Mouse (Mus musculus) E14TG2a.4 (cell line): ENCODE results near the gene Nlgn2.

Source experiments
- CTCF ChIP-seq: conservative IDR thresholded peaks from 2 replicates; pipeline ENCODE4 v1.5.1; 2014; ENCODE audit warnings: low read length
- NANOG ChIP-seq: IDR thresholded peaks from 2 replicates; pipeline ENCODE4 v1.6.1; 2014; ENCODE audit warnings: borderline replicate concordance, low read length, mixed read lengths

DNA sequence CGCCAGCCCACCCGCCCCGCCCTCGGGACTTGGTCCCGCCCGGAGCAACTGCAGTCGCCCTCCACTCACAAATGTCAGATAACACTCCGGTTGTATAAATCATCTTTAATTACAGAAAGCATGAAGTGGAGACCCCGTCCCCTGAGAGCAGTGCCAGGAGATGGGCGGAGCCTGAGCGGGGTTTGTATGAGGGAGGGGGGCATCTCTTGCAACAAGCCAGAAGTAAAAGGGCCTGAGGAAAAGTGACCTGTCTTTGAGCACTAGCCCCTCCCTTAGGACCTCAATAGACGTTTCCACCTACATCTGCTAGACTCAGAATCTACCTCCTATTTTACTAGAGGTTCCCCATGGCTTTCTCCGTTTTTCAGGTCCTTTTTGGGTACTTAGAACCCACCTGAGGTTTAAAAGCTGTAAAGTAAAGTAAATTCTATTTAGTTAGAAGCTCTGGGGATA lies 41.6 kb downstream of the Nlgn2 start:
- TF ChIP-seq CTCF (no peak), NANOG (no peak)
